Mouse (Mus musculus) hindbrain, embryonic 15.5 days (tissue): Measurements from ENCODE around the gene Pxt1. TPM values are rescaled to one million over a fixed set of nuclear protein-coding genes. Genes with fewer than 3 reads are reported as not detected.

ENCODE experiments used
- polyA plus RNA-seq: library from polyadenylated mRNA; unstranded; fragments of >200 nt; fragmentation: Nextera tagmentation; extraction: Ambion mirVana; gene quantifications from 2 replicates; pipeline ENCODE4 v1.2.1, GENCODE M21; 2015

Pxt1 gene
- polyA plus RNA-seq, 1 experiment from 2014 or later: not detected

Other genes with a start within 250 kb of the Pxt1 start
- 3.0 and 3.2 TPM in 2 replicates for gene AC170998.1, start 217.8 kb downstream of the Pxt1 start, polyA plus RNA-seq
- gene Mapk13, start 174.5 kb downstream of the Pxt1 start, polyA plus RNA-seq: 0.97 and 1.7 TPM in 2 replicates
- gene Brpf3, start 142.8 kb downstream of the Pxt1 start, polyA plus RNA-seq: 8.1 and 9.6 TPM in 2 replicates
- 0.04 TPM in 1 of 2 replicates, not detected in the other for gene Pnpla1, start 85.4 kb downstream of the Pxt1 start, polyA plus RNA-seq
- gene 4930539E08Rik, start 28.5 kb downstream of the Pxt1 start, polyA plus RNA-seq: 1.3 and 1.9 TPM in 2 replicates
- 84.7 and 85.0 TPM in 2 replicates for gene Kctd20, start 8.1 kb upstream of the Pxt1 start, polyA plus RNA-seq
- gene Stk38, start 64.2 kb upstream of the Pxt1 start, polyA plus RNA-seq: 83.0 and 88.0 TPM in 2 replicates
- 411 and 428 TPM in 2 replicates for gene Srsf3, start 88.8 kb upstream of the Pxt1 start, polyA plus RNA-seq
- 109 and 115 TPM in 2 replicates for gene Cdkn1a, start 147.1 kb upstream of the Pxt1 start, polyA plus RNA-seq
- gene Rab44, start 170.3 kb upstream of the Pxt1 start, polyA plus RNA-seq: 0.09 TPM in 1 of 2 replicates, not detected in the other